Mouse (Mus musculus): ENCODE measurements around the gene Mkrn3.

The Mkrn3 gene

GRCm38 (mm10) chr7:62378529-62378928 is 41.4 kb downstream of the Mkrn3 start:
- DNase-seq (ENCODE audit: low spot score in 2 of 2): no peak

- no peak for DNase-seq (ENCODE audit: low spot score in 2 of 2)
Observed at GRCm38 (mm10) chr7:62377313-62377712, 42.6 kb downstream of the Mkrn3 start.

GRCm38 (mm10) chr7:62376510-62377304 is 43.2 kb downstream of the Mkrn3 start, which contains the start of gene Magel2:
Gene Magel2 (plus strand): TSS chr7:62377010.
- DNase-seq (ENCODE audit: low spot score in 2 of 2): no peak

- no peak for DNase-seq (ENCODE audit: low spot score in 2 of 2)
Observed at GRCm38 (mm10) chr7:62375658-62376057, 44.3 kb downstream of the Mkrn3 start.
